Mouse (Mus musculus) bone marrow macrophage, adult 2 months (primary cell): ENCODE measurements around the gene Yae1d1.

ENCODE experiments used
- CTCF ChIP-seq: IDR thresholded peaks from 2 replicates; pipeline ENCODE4 v1.5.1; 2012; ENCODE audit warnings: low read depth, mild to moderate bottlenecking, low read length, moderate library complexity
- POLR2A ChIP-seq: IDR thresholded peaks from 2 replicates; pipeline ENCODE4 v1.6.1; 2012; ENCODE audit warnings: mild to moderate bottlenecking, low read depth, low read length, borderline replicate concordance

DNA sequence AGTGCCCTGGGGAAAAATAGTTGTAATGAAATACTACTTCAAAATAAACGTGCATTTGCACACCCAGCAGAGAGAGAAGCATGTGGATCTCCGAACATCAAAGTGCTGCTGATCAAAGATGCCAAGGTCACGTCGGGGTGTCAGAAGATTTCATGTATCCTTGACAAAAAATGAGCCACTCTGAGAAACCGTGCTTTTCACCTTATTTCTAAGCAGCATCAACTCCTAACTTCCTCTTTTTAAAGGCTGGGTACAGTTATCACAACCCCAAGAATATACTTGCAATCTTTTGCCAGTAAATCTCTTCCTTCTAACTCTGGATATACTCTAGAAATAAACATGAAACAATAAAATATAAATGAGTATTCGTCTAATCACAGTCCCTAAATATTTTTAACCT is 50.8 kb downstream of the Yae1d1 start:
- no peak for TF ChIP-seq CTCF
- TF ChIP-seq POLR2A, result no peak
